ENCODE assay signal across 13 mouse cellular contexts in the genomic region with DNA sequence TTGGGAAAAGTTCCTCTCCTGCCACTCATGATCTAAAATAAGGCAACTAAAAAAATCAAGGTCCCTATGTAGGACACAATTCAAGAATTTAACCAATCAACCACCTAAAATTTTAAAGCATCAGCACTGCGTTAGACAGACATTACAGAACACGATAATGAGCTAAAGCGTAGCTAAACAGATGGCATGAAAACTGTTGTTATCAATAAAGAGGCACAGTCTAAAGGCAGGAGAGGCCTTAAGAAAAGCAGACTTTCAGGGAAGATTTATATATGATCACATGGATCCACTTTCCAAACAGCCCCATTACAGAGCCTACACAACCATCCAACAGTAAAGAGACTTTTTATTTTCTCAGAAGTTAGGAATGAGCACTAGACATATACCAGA. TPM values are rescaled to one million over a fixed set of nuclear protein-coding genes. Genes with fewer than 3 reads are reported as not detected.
DNase-seq lines count a peak whose midpoint lies in the region; ATAC-seq lines count a peak whose summit lies in the region.
"Had no signal": no experiment of that assay in that cellular context is flagged by ENCODE, and none has a peak within 500 bp of the region (broad histone marks: within the 10 kb centered on the region; RNA-seq: fewer than 3 reads in every experiment).

No protein-coding gene starts in this region.

- H3K4me3 ChIP-seq in forebrain, embryonic 12.5 days (replicated peaks): no peak overlapping the region
- H3K4me3 ChIP-seq in forebrain, embryonic 16.5 days (replicated peaks; ENCODE audit: low read length): no peak overlapping the region
- H3K4me3 ChIP-seq in limb, embryonic 10.5 days: no peak overlapping the region
- no peak overlapping the region for H3K4me3 ChIP-seq in neural tube, embryonic 12.5 days

- H3K4me2 ChIP-seq in forebrain, embryonic 12.5 days: no peak overlapping the region
- H3K4me2 ChIP-seq in forebrain, embryonic 16.5 days (ENCODE audit: low read length): no peak overlapping the region
- no peak overlapping the region for H3K4me2 ChIP-seq in neural tube, embryonic 12.5 days (replicated peaks)
- H3K4me2 ChIP-seq: liver, embryonic 11.5 days had no signal

- no peaks in the 10 kb centered on the region for H3K36me3 ChIP-seq in forebrain, embryonic 12.5 days (replicated peaks)
- H3K36me3 ChIP-seq in forebrain, embryonic 16.5 days (ENCODE audit: control insufficient read depth, insufficient read depth): no peaks in the 10 kb centered on the region
- H3K36me3 ChIP-seq in limb, embryonic 10.5 days: no peaks in the 10 kb centered on the region
- H3K36me3 ChIP-seq in neural tube, embryonic 12.5 days: no peaks in the 10 kb centered on the region

- 81% methylated on average over 3 of the region's 3 CpGs for WGBS in forebrain, embryonic 12.5 days
- WGBS in forebrain, embryonic 16.5 days: 55% methylated on average over 3 of the region's 3 CpGs
- 94% methylated on average over 3 of the region's 3 CpGs for WGBS in limb, embryonic 10.5 days
- 58% methylated on average over 3 of the region's 3 CpGs for WGBS in neural tube, embryonic 12.5 days

- H3K9me3 ChIP-seq in forebrain, embryonic 12.5 days: no peaks in the 10 kb centered on the region
- no peaks in the 10 kb centered on the region for H3K9me3 ChIP-seq in forebrain, embryonic 16.5 days (ENCODE audit: control insufficient read depth, low read length)
- H3K9me3 ChIP-seq in limb, embryonic 10.5 days (replicated peaks): no peaks in the 10 kb centered on the region
- H3K9me3 ChIP-seq in neural tube, embryonic 12.5 days: no peaks in the 10 kb centered on the region

- no peaks in the 10 kb centered on the region for H3K27me3 ChIP-seq in forebrain, embryonic 12.5 days
- peaks cover 2% of the 10 kb centered on the region; the same call in 1 of the 2 replicates for H3K27me3 ChIP-seq in forebrain, embryonic 16.5 days (replicated peaks; ENCODE audit: control insufficient read depth, insufficient read depth, low read length)
- H3K27me3 ChIP-seq in limb, embryonic 10.5 days (ENCODE audit: low read depth, poor library complexity, severe bottlenecking): no peaks in the 10 kb centered on the region; the same call in 1 of the 2 replicates
- no peaks in the 10 kb centered on the region for H3K27me3 ChIP-seq in neural tube, embryonic 12.5 days (replicated peaks)

- peak; percentile 30; the same call in 1 of the 2 replicates for ATAC-seq in forebrain, embryonic 12.5 days (ENCODE audit: low FRiP score)
- ATAC-seq in forebrain, embryonic 16.5 days: peak; percentile 81
- ATAC-seq in neural tube, embryonic 12.5 days (ENCODE audit: low FRiP score, low read depth): peak; percentile 54
- no peak for ATAC-seq in erythroid progenitor cell, adult 5-6 weeks (replicated peaks; ENCODE audit: low FRiP score, poor library complexity, severe bottlenecking)
- ATAC-seq: intestine, postnatal 0 days had no signal

- DNase-seq in limb, embryonic 10.5 days (ENCODE audit: low spot score): no peak
- no peak for DNase-seq in adrenal gland, postnatal 36 days
- DNase-seq in lung, postnatal 4 days: no peak

- no peak overlapping the region for H3K9ac ChIP-seq in forebrain, embryonic 12.5 days
- H3K9ac ChIP-seq in forebrain, embryonic 16.5 days (replicated peaks; ENCODE audit: low read depth, low read length): no peak overlapping the region
- H3K9ac ChIP-seq in neural tube, embryonic 12.5 days: no peak overlapping the region

- H3K4me1 ChIP-seq in forebrain, embryonic 12.5 days: 0 out of 2 replicates have a peak, but pooled peaks cover 6% of the 10 kb centered on the region
- 0 out of 2 replicates have a peak, but pooled peaks cover 5% of the 10 kb centered on the region for H3K4me1 ChIP-seq in forebrain, embryonic 16.5 days (replicated peaks; ENCODE audit: control insufficient read depth, insufficient read depth, low read length)
- no peaks in the 10 kb centered on the region; the same call in 1 of the 2 replicates for H3K4me1 ChIP-seq in limb, embryonic 10.5 days
- no peaks in the 10 kb centered on the region for H3K4me1 ChIP-seq in neural tube, embryonic 12.5 days

- no peak overlapping the region for H3K27ac ChIP-seq in forebrain, embryonic 12.5 days
- H3K27ac ChIP-seq in forebrain, embryonic 16.5 days (ENCODE audit: low read length): no peak overlapping the region
- H3K27ac ChIP-seq in limb, embryonic 10.5 days: peak overlapping the region; percentile 74
- no peak overlapping the region for H3K27ac ChIP-seq in neural tube, embryonic 12.5 days

RNA-seq across cellular contexts. Expression of gene Traf6, which starts 12.5 kb away (rescaled TPM):
- 18.9 and 19.6 TPM in 2 replicates for polyA plus RNA-seq in forebrain, embryonic 12.5 days (2016; fragmentation: Nextera tagmentation; extraction: Ambion mirVana)
- 9.7 and 13.7 TPM in 2 replicates for polyA plus RNA-seq in forebrain, embryonic 16.5 days (2015; fragmentation: Nextera tagmentation; extraction: Ambion mirVana)
- polyA plus RNA-seq in limb, embryonic 10.5 days (2016; fragmentation: Nextera tagmentation; extraction: Ambion mirVana): 14.6 and 16.1 TPM in 2 replicates
- 11.5 and 13.7 TPM in 2 replicates for polyA plus RNA-seq in neural tube, embryonic 12.5 days (2016; fragmentation: Nextera tagmentation; extraction: Ambion mirVana)
- total RNA-seq in erythroid progenitor cell, adult 5-6 weeks (2015; ENCODE audit: low replicate concordance): 7.2 and 9.6 TPM in 2 replicates
- 4.0 and 5.9 TPM in 2 replicates for total RNA-seq in erythroid progenitor cell, adult 5-6 weeks (2017; ENCODE audit: low replicate concordance)
- total RNA-seq in adrenal gland, postnatal 36 days (2021): 10 to 100 TPM; 19.2 to 20.6 TPM

RNA-seq across cellular contexts. Expression of gene B230118H07Rik, which starts 16.4 kb away (rescaled TPM):
- 51.7 and 59.1 TPM in 2 replicates for polyA plus RNA-seq in forebrain, embryonic 12.5 days (2016; fragmentation: Nextera tagmentation; extraction: Ambion mirVana)
- polyA plus RNA-seq in forebrain, embryonic 16.5 days (2015; fragmentation: Nextera tagmentation; extraction: Ambion mirVana): 44.1 and 44.4 TPM in 2 replicates
- polyA plus RNA-seq in limb, embryonic 10.5 days (2016; fragmentation: Nextera tagmentation; extraction: Ambion mirVana): 46.8 and 54.4 TPM in 2 replicates
- polyA plus RNA-seq in neural tube, embryonic 12.5 days (2016; fragmentation: Nextera tagmentation; extraction: Ambion mirVana): 55.7 and 63.8 TPM in 2 replicates
- total RNA-seq in erythroid progenitor cell, adult 5-6 weeks (2015; ENCODE audit: low replicate concordance): 9.6 and 17.7 TPM in 2 replicates
- total RNA-seq in erythroid progenitor cell, adult 5-6 weeks (2017; ENCODE audit: low replicate concordance): 6.2 and 10.4 TPM in 2 replicates
- 10 to 100 TPM; 19.7 to 34.6 TPM for total RNA-seq in adrenal gland, postnatal 36 days (2021)

RNA-seq across cellular contexts. Expression of gene Rag1, which starts 16.4 kb away (rescaled TPM):
- polyA plus RNA-seq in forebrain, embryonic 12.5 days (2016; fragmentation: Nextera tagmentation; extraction: Ambion mirVana): 0.04 and 0.14 TPM in 2 replicates
- polyA plus RNA-seq in forebrain, embryonic 16.5 days (2015; fragmentation: Nextera tagmentation; extraction: Ambion mirVana): 0.05 and 0.07 TPM in 2 replicates
- 0.08 and 0.58 TPM in 2 replicates for polyA plus RNA-seq in limb, embryonic 10.5 days (2016; fragmentation: Nextera tagmentation; extraction: Ambion mirVana)
- 0.10 TPM in 2 replicates for polyA plus RNA-seq in neural tube, embryonic 12.5 days (2016; fragmentation: Nextera tagmentation; extraction: Ambion mirVana)
- total RNA-seq in erythroid progenitor cell, adult 5-6 weeks (2015; ENCODE audit: low replicate concordance): 9.7 and 13.4 TPM in 2 replicates
- 9.8 and 10.7 TPM in 2 replicates for total RNA-seq in erythroid progenitor cell, adult 5-6 weeks (2017; ENCODE audit: low replicate concordance)
- total RNA-seq in adrenal gland, postnatal 36 days (2021): not detected
- total RNA-seq: CH12.LX; gastrocnemius, adult 18-20 months had no signal
- polyA plus RNA-seq: intestine, postnatal 0 days had no signal

RNA-seq across cellular contexts. Expression of gene Rag2, which starts 41.2 kb away (rescaled TPM):
- polyA plus RNA-seq in forebrain, embryonic 12.5 days (2016; fragmentation: Nextera tagmentation; extraction: Ambion mirVana): not detected in 2 replicates
- polyA plus RNA-seq in forebrain, embryonic 16.5 days (2015; fragmentation: Nextera tagmentation; extraction: Ambion mirVana): not detected in 2 replicates
- polyA plus RNA-seq in limb, embryonic 10.5 days (2016; fragmentation: Nextera tagmentation; extraction: Ambion mirVana): not detected in 2 replicates
- not detected in 2 replicates for polyA plus RNA-seq in neural tube, embryonic 12.5 days (2016; fragmentation: Nextera tagmentation; extraction: Ambion mirVana)
- total RNA-seq in erythroid progenitor cell, adult 5-6 weeks (2015; ENCODE audit: low replicate concordance): 1.8 and 9.6 TPM in 2 replicates
- total RNA-seq in erythroid progenitor cell, adult 5-6 weeks (2017; ENCODE audit: low replicate concordance): 1.3 and 1.8 TPM in 2 replicates
- total RNA-seq in adrenal gland, postnatal 36 days (2021): not detected
- total RNA-seq: CH12.LX; gastrocnemius, adult 18-20 months; heart, adult 8-10 months; layer of hippocampus, postnatal 36 days had no signal
- polyA plus RNA-seq: intestine, postnatal 0 days had no signal
